Mouse (Mus musculus): ENCODE measurements at regions not wholly inside any gene's neighbourhood (a gene's known extent, or its start where the extent isn't known, plus 50 kb on each side); places are given as distances from the start of the nearest gene placed in this dataset.

DNA sequence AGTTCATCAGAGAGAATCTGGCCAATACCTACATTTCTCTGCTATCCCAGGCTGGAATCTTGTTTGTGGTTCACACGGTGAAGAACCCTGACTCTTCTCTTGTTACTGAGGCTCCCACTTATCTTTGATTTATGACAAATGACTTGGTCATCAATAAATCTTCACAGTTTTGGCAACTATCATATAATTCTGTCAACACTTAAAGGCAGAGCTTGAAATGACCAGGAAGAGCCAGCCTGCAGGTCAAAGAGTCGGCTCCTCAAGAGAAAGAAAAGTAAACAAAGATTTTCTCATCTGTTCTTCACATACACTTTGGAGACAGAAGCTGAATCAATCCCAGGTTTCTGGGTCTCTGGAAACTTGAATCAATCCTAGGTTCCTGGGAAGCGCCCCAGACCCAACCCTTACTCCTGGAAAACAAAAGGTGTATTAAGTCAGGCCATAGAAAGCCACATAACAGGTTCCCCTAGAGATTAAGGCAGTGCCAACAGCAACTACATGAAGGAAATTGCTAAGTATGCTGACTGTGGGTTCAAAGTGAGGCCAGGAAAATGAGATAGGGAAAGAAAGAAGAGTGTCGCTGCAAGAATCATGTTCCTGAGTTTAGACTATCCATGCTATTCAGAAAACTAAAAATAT, 56.7 kb upstream of the Mad2l1 start:
- no peak overlapping the region for H3K4me2 ChIP-seq
- H3K4me1 ChIP-seq (replicated peaks): no peaks in the 10 kb centered on the region
- H3K27ac ChIP-seq (replicated peaks): no peak overlapping the region
- 65% methylated on average over 4 of the region's 4 CpGs for WGBS
- H3K36me3 ChIP-seq: no peaks in the 10 kb centered on the region
- no peaks in the 10 kb centered on the region for H3K9me3 ChIP-seq
- no peak overlapping the region for H3K9ac ChIP-seq
- no peaks in the 10 kb centered on the region for H3K27me3 ChIP-seq
- no peak overlapping the region for H3K4me3 ChIP-seq
- ATAC-seq (ENCODE audit: low read depth): no peak

DNA sequence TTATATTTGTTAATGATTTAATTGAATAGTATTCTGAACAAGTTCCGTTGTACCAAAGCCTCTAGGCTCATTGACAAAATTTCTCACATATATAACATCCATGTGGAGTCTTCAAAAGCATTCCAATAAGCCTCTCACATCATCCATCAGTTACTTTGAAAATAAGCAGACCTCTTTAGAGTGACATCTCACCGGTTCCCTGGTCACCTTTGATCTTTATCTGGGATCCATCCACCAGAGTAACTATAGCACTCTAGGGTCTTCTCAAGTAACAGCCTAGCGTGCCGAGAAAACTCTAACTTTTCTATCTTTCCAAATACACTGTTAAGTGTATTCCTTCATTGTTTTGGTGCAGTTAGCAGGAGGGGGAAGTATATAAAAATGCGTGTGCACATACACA, 55.6 kb upstream of the Mad2l1 start:
- Histone ChIP-seq H3K27me3 (no peaks in the 10 kb centered on the region), H3K9me3 (no peaks in the 10 kb centered on the region), H3K9ac (no peak overlapping the region), H3K4me1 (replicated peaks) (no peaks in the 10 kb centered on the region), H3K27ac (replicated peaks) (no peak overlapping the region), H3K4me2 (no peak overlapping the region), H3K4me3 (no peak overlapping the region), H3K36me3 (no peaks in the 10 kb centered on the region)
- 88% methylated on average over 5 of the region's 5 CpGs for WGBS
- ATAC-seq (ENCODE audit: low read depth): no peak

GRCm38 (mm10) chr6:66480207-66480606, 55.0 kb upstream of the Mad2l1 start:
- no peak overlapping the region for H3K4me3 ChIP-seq
- no peaks in the 10 kb centered on the region for H3K9me3 ChIP-seq
- H3K27ac ChIP-seq (replicated peaks): no peak overlapping the region
- no peak for ATAC-seq (ENCODE audit: low read depth)
- no peaks in the 10 kb centered on the region for H3K4me1 ChIP-seq (replicated peaks)
- H3K27me3 ChIP-seq: no peaks in the 10 kb centered on the region
- 63% methylated on average over 2 of the region's 2 CpGs for WGBS
- no peak overlapping the region for H3K4me2 ChIP-seq
- H3K36me3 ChIP-seq: no peaks in the 10 kb centered on the region
- no peak overlapping the region for H3K9ac ChIP-seq

DNA sequence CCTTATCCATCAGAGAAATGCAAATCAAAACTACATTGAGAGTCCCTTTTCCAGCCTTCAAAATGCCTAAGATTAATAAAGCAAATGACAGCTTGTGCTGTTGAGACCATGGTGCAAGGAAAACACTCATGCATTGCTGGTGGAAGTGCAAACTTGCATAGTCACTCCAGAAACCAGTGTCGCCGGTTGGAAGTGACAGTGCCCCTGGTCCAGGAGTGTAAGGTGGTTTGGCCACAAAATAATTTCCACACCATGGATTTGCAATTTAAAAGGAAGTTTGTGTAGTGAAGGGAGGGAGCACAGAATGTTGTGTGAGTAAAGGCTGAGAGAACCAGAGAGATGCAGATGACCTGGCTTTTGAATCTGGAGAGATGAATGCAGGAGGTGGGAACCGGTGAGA, 52.4 kb upstream of the Mad2l1 start:
- ATAC-seq (ENCODE audit: low read depth): no peak
- no peaks in the 10 kb centered on the region for H3K9me3 ChIP-seq
- no peak overlapping the region for H3K4me3 ChIP-seq
- H3K27me3 ChIP-seq: no peaks in the 10 kb centered on the region
- no peaks in the 10 kb centered on the region for H3K36me3 ChIP-seq
- H3K4me1 ChIP-seq (replicated peaks): no peaks in the 10 kb centered on the region
- WGBS: 92% methylated on average over 3 of the region's 3 CpGs
- H3K27ac ChIP-seq (replicated peaks): no peak overlapping the region
- no peak overlapping the region for H3K4me2 ChIP-seq
- H3K9ac ChIP-seq: no peak overlapping the region
